Mouse (Mus musculus): ENCODE data around the gene Ltbr.

Ltbr gene

GRCm38 (mm10) chr6:125345625-125346024 lies 31.9 kb upstream of the Ltbr start:
- CTCF ChIA-PET, result interaction anchor here (0.5 to 0.7 kb wide), 2 partner anchors 12 to 54 kb away, joined by 3 to 9 read pairs; no protein-coding TSS in a partner anchor

- CTCF ChIA-PET, result no interaction called here
Measured at GRCm38 (mm10) chr6:125344866-125345265, 31.2 kb upstream of the Ltbr start.

GRCm38 (mm10) chr6:125344084-125344483 lies 30.4 kb upstream of the Ltbr start:
- CTCF ChIA-PET, result no interaction called here

- CTCF ChIA-PET, result interaction anchor here (0.5 kb wide), 1 partner anchor 269 kb away, joined by 4 read pairs; no protein-coding TSS in a partner anchor
Measured at GRCm38 (mm10) chr6:125342198-125342597, 28.5 kb upstream of the Ltbr start.

GRCm38 (mm10) chr6:125340244-125340643 lies 26.6 kb upstream of the Ltbr start:
- CTCF ChIA-PET, result no interaction called here

GRCm38 (mm10) chr6:125338791-125339660 lies 25.3 kb upstream of the Ltbr start:
- CTCF ChIA-PET, result no interaction called here

- CTCF ChIA-PET, result no interaction called here
Measured at GRCm38 (mm10) chr6:125334356-125334755, 20.7 kb upstream of the Ltbr start.

GRCm38 (mm10) chr6:125333112-125333899 lies 19.6 kb upstream of the Ltbr start:
- CTCF ChIA-PET, result interaction anchor here (0.7 kb wide), 1 partner anchor 25 kb away, joined by 5 read pairs; no protein-coding TSS in a partner anchor

GRCm38 (mm10) chr6:125330626-125331326 lies 17.1 kb upstream of the Ltbr start:
- CTCF ChIA-PET, result interaction anchor here (0.7 to 0.8 kb wide), 2 partner anchors 24 to 33 kb away, joined by 3 read pairs; no protein-coding TSS in a partner anchor

- CTCF ChIA-PET, result no interaction called here
Measured at GRCm38 (mm10) chr6:125328243-125328642, 14.6 kb upstream of the Ltbr start.

GRCm38 (mm10) chr6:125325337-125325736 lies 11.7 kb upstream of the Ltbr start:
- CTCF ChIA-PET, result no interaction called here

GRCm38 (mm10) chr6:125323547-125323946 lies 9.9 kb upstream of the Ltbr start:
- CTCF ChIA-PET, result no interaction called here

- CTCF ChIA-PET, result no interaction called here
Measured at GRCm38 (mm10) chr6:125322794-125323193, 9.1 kb upstream of the Ltbr start.

GRCm38 (mm10) chr6:125321114-125321855 lies 7.6 kb upstream of the Ltbr start:
- CTCF ChIA-PET, result no interaction called here

- CTCF ChIA-PET, result no interaction called here
Measured at GRCm38 (mm10) chr6:125320323-125320722, 6.6 kb upstream of the Ltbr start, which contains the start of gene Scnn1a. Gene Scnn1a, plus strand, starts transcription at chr6:125320659.

GRCm38 (mm10) chr6:125319919-125320296 lies 6.2 kb upstream of the Ltbr start:
- CTCF ChIA-PET, result no interaction called here

GRCm38 (mm10) chr6:125318981-125319918 lies 5.6 kb upstream of the Ltbr start:
- CTCF ChIA-PET, result no interaction called here

GRCm38 (mm10) chr6:125317077-125317476 lies 3.4 kb upstream of the Ltbr start:
- CTCF ChIA-PET, result no interaction called here

GRCm38 (mm10) chr6:125314746-125315145 lies 1.1 kb upstream of the Ltbr start:
- CTCF ChIA-PET, result interaction anchor here (0.7 kb wide), 1 partner anchor 49 kb away, joined by 4 read pairs; no protein-coding TSS in a partner anchor

GRCm38 (mm10) chr6:125314231-125314563 lies 512 bp upstream of the Ltbr start:
- CTCF ChIA-PET, result no interaction called here
